Mouse (Mus musculus): ENCODE data around the gene Jdp2.

GRCm38 (mm10) chr12:85559299-85559698, 39.5 kb upstream of the Jdp2 start:
- TF ChIP-seq CTCF (IDR thresholded peaks at IDR 0.05; ENCODE audit: control insufficient read depth, insufficient read depth, low read length) (no peak), POLR2A (IDR thresholded peaks at IDR 0.05; ENCODE audit: borderline replicate concordance, control insufficient read depth, low read depth, low read length) (no peak)

Data from bone marrow, adult 2 months (tissue).